16 mouse cellular contexts compared by ENCODE assay signal in the genomic region with DNA sequence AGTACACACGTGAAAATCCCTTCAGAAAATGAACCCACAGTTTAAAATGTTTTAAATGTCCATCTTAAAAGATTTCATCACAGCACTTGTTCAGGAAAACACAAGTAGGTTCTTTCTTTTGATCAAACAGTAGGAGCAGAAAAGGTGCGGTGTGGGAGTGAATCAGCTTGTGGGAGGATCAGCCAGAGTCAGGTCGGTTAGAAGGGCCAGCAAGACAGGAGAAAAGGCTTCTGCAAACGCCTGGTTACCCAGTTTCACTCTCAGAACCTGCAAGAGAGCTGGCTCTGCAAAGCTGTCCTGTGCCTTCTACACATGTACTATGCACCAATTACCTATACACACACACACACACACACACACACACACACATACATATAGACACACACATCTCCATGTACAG.
"Had no signal": no experiment of that assay in that cellular context is flagged by ENCODE, and none has a peak within 500 bp of the region (broad histone marks: within the 10 kb centered on the region; RNA-seq: fewer than 3 reads in every experiment).

No protein-coding gene starts in this region.

- H3K4me1 ChIP-seq: intestine, embryonic 15.5 days; limb, embryonic 10.5 days; stomach, embryonic 15.5 days had no signal

- H3K27me3 ChIP-seq: intestine, embryonic 15.5 days; neural tube, embryonic 15.5 days; stomach, embryonic 15.5 days had no signal

- H3K4me3 ChIP-seq: intestine, embryonic 15.5 days; layer of hippocampus, adult 2 months; left cerebral cortex, adult 2 months; limb, embryonic 10.5 days; myocyte; neural tube, embryonic 15.5 days; stomach, embryonic 15.5 days had no signal

- H3K9ac ChIP-seq: intestine, embryonic 15.5 days; lung, embryonic 14.5 days; neural tube, embryonic 15.5 days; stomach, embryonic 15.5 days had no signal

- H3K4me2 ChIP-seq: intestine, embryonic 15.5 days; liver, embryonic 11.5 days; lung, embryonic 14.5 days; neural tube, embryonic 15.5 days; stomach, embryonic 15.5 days had no signal

- H3K27ac ChIP-seq: intestine, embryonic 15.5 days; kidney, postnatal 0 days; layer of hippocampus, adult 2 months; limb, embryonic 10.5 days; neural tube, embryonic 15.5 days; stomach, embryonic 15.5 days had no signal

- DNase-seq: kidney, adult 2 months; kidney, postnatal 36 days; lung, embryonic 14.5 days; lung, postnatal 10 days; midbrain, embryonic 14.5 days; right cerebral cortex, postnatal 14 days; thymus, postnatal 14 days had no signal

- H3K9me3 ChIP-seq: intestine, embryonic 15.5 days; limb, embryonic 10.5 days; neural tube, embryonic 15.5 days; stomach, embryonic 15.5 days had no signal

- ATAC-seq: intestine, embryonic 15.5 days had no signal

- H3K36me3 ChIP-seq: intestine, embryonic 15.5 days; limb, embryonic 10.5 days; neural tube, embryonic 15.5 days; stomach, embryonic 15.5 days had no signal
